Mouse (Mus musculus) testis, adult 2 months (tissue): Measurements from ENCODE around the gene Vgll1.

Experiments used
- CTCF ChIP-seq: fragments of 200-500 bp; IDR thresholded peaks from 2 replicates; pipeline ENCODE4 v1.5.1; 2012; ENCODE audit warnings: low read depth, mild to moderate bottlenecking, inconsistent platforms, low read length, moderate library complexity; ENCODE audit not compliant: control insufficient read depth, insufficient read depth, insufficient replicate concordance
- POLR2A ChIP-seq: fragments of 200-500 bp; IDR thresholded peaks from 2 replicates; pipeline ENCODE4 v1.6.1; 2012; ENCODE audit warnings: low read depth, mild to moderate bottlenecking, inconsistent platforms, low read length, moderate library complexity; ENCODE audit not compliant: control insufficient read depth

- no peak for TF ChIP-seq CTCF
- no peak for TF ChIP-seq POLR2A
Observed at GRCm38 (mm10) chrX:57106956-57107355, 19.1 kb downstream of the Vgll1 start.
